Mouse (Mus musculus) forebrain, embryonic 11.5 days (tissue): ENCODE measurements around the gene Cstb. TPM values are rescaled to one million over a fixed set of nuclear protein-coding genes. Genes with fewer than 3 reads are reported as not detected.
"Not testable (repeated sequence)": the region's sequence is repeated elsewhere in the genome, so short reads cannot be mapped to it uniquely, and the experiment has no call there.

ENCODE experiments used
- ATAC-seq: fragments of 200-750 bp; cut with Nextera tagmentation; replicated peaks from 2 replicates; pipeline ENCODE4 v1.8.0; 2017; ENCODE audit warnings: moderate TSS enrichment; ENCODE audit not compliant: low FRiP score
- DNase-seq: peaks from one replicate; pipeline ENCODE4 v3.0.0-alpha.2; 2017; ENCODE audit warnings: low spot score
- H3K27ac ChIP-seq: fragments of 300-500 bp; sonication (generic); 2 replicates; pipeline ENCODE4 v1.5.1; 2014; ENCODE audit warnings: low read depth, low read length
- H3K27me3 ChIP-seq: fragments of 300-500 bp; sonication (generic); 2 replicates; pipeline ENCODE4 v1.6.1; 2014; ENCODE audit warnings: mild to moderate bottlenecking, low read length, mixed read lengths; ENCODE audit not compliant: control insufficient read depth, insufficient read depth
- H3K36me3 ChIP-seq: fragments of 300-500 bp; sonication (generic); 2 replicates; pipeline ENCODE4 v1.6.1; 2014; ENCODE audit warnings: mild to moderate bottlenecking, low read length, moderate library complexity, mixed read lengths; ENCODE audit not compliant: control insufficient read depth, insufficient read depth
- H3K4me1 ChIP-seq: fragments of 300-500 bp; sonication (generic); replicated peaks from 2 replicates; pipeline ENCODE4 v1.6.1; 2014; ENCODE audit warnings: low read length, mixed read lengths; ENCODE audit not compliant: control insufficient read depth, insufficient read depth
- H3K4me2 ChIP-seq: fragments of 300-500 bp; sonication (generic); 2 replicates; pipeline ENCODE4 v1.6.1; 2014; ENCODE audit warnings: low read depth, mild to moderate bottlenecking, low read length, moderate library complexity, mixed read lengths; ENCODE audit not compliant: severe bottlenecking
- H3K4me3 ChIP-seq: fragments of 300-500 bp; sonication (generic); 2 replicates; pipeline ENCODE4 v1.5.1; 2014; ENCODE audit warnings: low read depth, low read length
- H3K9ac ChIP-seq: fragments of 300-500 bp; sonication (generic); 2 replicates; pipeline ENCODE4 v1.6.1; 2014; ENCODE audit warnings: low read length
- H3K9me3 ChIP-seq: fragments of 300-500 bp; sonication (generic); 2 replicates; pipeline ENCODE4 v1.6.1; 2016; ENCODE audit warnings: low read length, mixed read lengths; ENCODE audit not compliant: control insufficient read depth
- WGBS: fragments of 180-500 bp; shearing (Covaris S2); extraction: QIAGEN DNeasy Blood & Tissue Kit; methylation state at CpG from one replicate; pipeline ENCODE4 v1.1.7; 2014; 5-methylcytosine and 5-hydroxymethylcytosine counted together
- polyA plus RNA-seq: library from polyadenylated mRNA; unstranded; fragments of >200 nt; fragmentation: Nextera tagmentation; extraction: Ambion mirVana; gene quantifications from 2 replicates; pipeline ENCODE4 v1.2.1, GENCODE M21; 2014

Cstb gene
- polyA plus RNA-seq, 1 experiment from 2014 or later, result 112 TPM

GRCm38 (mm10) chr10:78411851-78412250 is 13.6 kb upstream of the Cstb start:
- no peak for ATAC-seq
- H3K36me3 ChIP-seq, result peaks cover 3% of the 10 kb centered on the region; the same call in 1 of the 2 replicates
- H3K4me1 ChIP-seq, result no peaks in the 10 kb centered on the region; the same call in 1 of the 2 replicates
- H3K4me3 ChIP-seq, result peak overlapping the region; percentile 94
- H3K4me2 ChIP-seq, result peak overlapping the region; percentile 81
- H3K9ac ChIP-seq, result peak overlapping the region; percentile 86
- no peaks in the 10 kb centered on the region for H3K27me3 ChIP-seq
- DNase-seq, result no peak
- WGBS, result 24% methylated on average over 8 of the region's 8 CpGs
- no peaks in the 10 kb centered on the region for H3K9me3 ChIP-seq
- H3K27ac ChIP-seq, result no peak overlapping the region

DNA sequence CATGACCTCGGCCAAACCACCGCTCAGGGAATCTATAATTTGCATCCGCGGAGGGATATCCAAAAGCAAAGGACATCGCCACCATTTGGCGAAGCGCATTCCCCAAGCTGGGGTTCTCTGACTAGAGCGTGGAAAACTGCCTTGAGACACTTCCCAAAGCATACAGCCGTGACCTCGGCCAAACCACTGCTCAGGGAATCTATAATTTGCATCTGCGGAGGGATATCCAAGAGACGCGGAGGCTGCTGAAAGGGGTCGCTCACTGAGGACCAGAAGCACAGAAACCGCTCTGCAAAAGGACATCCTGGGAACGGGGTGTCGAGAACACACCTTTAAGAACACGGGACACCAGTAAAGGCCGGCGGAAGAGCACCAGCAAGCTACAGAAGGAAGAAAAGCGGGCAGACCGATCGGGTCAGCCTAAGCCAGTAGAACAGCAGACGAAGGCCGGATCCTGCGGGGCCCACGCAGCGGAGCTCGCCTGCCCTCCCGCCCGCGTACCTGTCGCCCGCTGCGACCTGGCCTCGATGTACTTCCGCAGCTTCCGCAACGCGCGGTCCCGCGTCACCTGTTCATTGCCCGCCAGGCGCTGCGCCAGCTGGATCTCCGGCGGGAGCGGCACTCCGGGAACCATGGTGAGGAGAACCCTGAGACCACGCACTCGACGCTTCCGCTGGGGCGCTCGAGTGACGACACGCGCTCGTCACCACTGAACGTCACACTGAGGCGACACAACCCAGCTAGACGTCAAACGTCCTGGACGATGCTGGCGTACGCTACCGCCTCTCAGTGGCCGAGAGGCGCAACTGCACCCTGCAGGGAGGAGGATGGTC is 12.9 kb upstream of the Cstb start, which contains the start of gene Rrp1:
Gene Rrp1, minus strand, starts transcription at position 725 of the 833 bp plus-strand sequence.
- H3K9me3 ChIP-seq, result no peaks in the 10 kb centered on the region
- ATAC-seq (peak; percentile 95), DNase-seq (peak; percentile 98)
- H3K27ac ChIP-seq, result peak within 1 kb of the TSS; percentile 59
- WGBS, result under 1% methylated on average over 70 of the region's 70 CpGs
- no peaks in the 10 kb centered on the region for H3K27me3 ChIP-seq
- H3K36me3 ChIP-seq, result peaks cover 2% of the 10 kb centered on the region; the same call in 1 of the 2 replicates
- peak within 1 kb of the TSS; percentile 81 for H3K4me2 ChIP-seq
- peak within 1 kb of the TSS; percentile 86 for H3K9ac ChIP-seq
- H3K4me1 ChIP-seq, result no peaks in the 10 kb centered on the region; the same call in 1 of the 2 replicates
- peak within 1 kb of the TSS; percentile 94 for H3K4me3 ChIP-seq

DNA sequence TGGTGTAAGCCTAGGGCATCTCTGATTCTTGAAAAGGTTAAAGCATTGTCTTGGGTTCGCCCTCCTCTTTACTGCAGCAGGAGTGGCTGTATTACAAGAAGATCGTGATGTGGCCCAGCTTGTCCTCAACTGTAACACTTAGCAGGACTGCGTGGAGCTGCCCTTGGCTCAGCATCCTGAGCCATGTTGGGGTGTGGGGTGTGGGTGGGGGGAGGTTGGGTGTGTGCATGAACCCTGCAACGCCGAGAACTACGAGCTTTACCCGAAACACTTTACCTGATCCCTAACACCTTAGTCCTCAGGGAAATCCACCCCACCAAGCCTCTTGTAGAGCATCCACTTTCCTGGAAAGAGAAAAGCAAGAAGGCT is 12.3 kb upstream of the Cstb start:
- WGBS, result 48% methylated on average over 7 of the region's 7 CpGs
- Histone ChIP-seq H3K27ac (no peak overlapping the region), H3K4me3 (peak overlapping the region; percentile 94), H3K9me3 (no peaks in the 10 kb centered on the region), H3K36me3 (no peaks in the 10 kb centered on the region; the same call in 1 of the 2 replicates), H3K27me3 (no peaks in the 10 kb centered on the region), H3K4me2 (peak overlapping the region; percentile 81; the same call in 1 of the 2 replicates), H3K4me1 (no peaks in the 10 kb centered on the region; the same call in 1 of the 2 replicates), H3K9ac (peak overlapping the region; percentile 86)
- ATAC-seq, result no peak; the same call in 1 of the 2 replicates
- DNase-seq, result no peak

- DNase-seq, result not testable (repeated sequence)
- WGBS, result 88% methylated on average over 3 of the region's 4 CpGs
Observed at GRCm38 (mm10) chr10:78414936-78415335, 10.5 kb upstream of the Cstb start.

DNA sequence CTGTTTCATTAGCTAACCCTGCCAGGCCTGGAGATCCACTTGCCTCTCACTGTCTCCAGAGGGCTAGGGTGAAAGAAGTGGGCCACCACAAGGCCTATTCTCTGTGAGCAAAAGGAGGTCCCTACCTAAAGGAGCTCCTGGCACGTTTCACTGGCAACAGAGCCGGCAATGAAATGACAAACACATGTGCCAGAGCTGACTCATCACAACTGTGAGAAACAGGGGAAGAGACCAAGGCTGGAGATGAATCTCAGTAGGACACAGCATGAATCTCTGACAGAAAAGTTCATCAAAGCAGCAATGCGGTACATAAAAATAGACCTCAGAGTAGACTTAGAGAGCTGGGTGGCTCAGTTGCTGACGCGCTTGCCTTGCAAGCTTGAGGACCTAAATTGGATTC is 7.6 kb upstream of the Cstb start:
- Histone ChIP-seq H3K27ac (no peak overlapping the region), H3K36me3 (no peaks in the 10 kb centered on the region), H3K27me3 (no peaks in the 10 kb centered on the region), H3K4me2 (no peak overlapping the region), H3K9ac (no peak overlapping the region), H3K4me1 (no peaks in the 10 kb centered on the region), H3K4me3 (no peak overlapping the region), H3K9me3 (no peaks in the 10 kb centered on the region)
- 70% methylated on average over 5 of the region's 5 CpGs for WGBS
- ATAC-seq (no peak), DNase-seq (no peak)

More at GRCm38 (mm10) chr10:78414936-78415335, 10.5 kb upstream of the Cstb start:
- not testable (repeated sequence) for H3K36me3 ChIP-seq, H3K4me2 ChIP-seq, H3K9me3 ChIP-seq, H3K9ac ChIP-seq, H3K27me3 ChIP-seq, ATAC-seq, H3K4me3 ChIP-seq, H3K27ac ChIP-seq, H3K4me1 ChIP-seq

DNA sequence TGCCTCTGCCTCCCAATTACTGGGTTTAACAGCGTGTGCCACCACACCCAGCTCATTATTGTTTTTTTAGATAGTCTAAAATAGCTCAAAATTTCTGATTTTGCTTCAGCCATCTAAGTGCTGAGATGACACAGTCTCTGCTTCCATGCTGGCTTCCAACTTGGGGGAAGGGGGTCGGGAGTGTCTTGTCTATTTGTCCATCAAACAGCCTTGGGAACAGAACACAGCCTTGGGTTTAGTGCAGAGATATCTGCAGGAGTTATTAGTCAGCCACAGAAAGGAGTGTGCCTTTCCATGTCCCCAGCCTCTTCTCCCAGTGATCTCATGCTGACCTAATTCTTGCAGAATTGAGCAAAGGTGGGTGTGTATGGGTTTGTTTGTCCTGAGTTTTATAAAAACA is 6.7 kb upstream of the Cstb start:
- no peak for DNase-seq
- no peak overlapping the region for H3K9ac ChIP-seq
- H3K27ac ChIP-seq, result no peak overlapping the region
- H3K4me1 ChIP-seq, result no peaks in the 10 kb centered on the region
- no peak overlapping the region for H3K4me2 ChIP-seq
- no peak overlapping the region for H3K4me3 ChIP-seq
- no peak for ATAC-seq
- no peaks in the 10 kb centered on the region for H3K27me3 ChIP-seq
- H3K9me3 ChIP-seq, result no peaks in the 10 kb centered on the region
- H3K36me3 ChIP-seq, result no peaks in the 10 kb centered on the region
- WGBS, result 77% methylated on average over 2 of the region's 2 CpGs

DNA sequence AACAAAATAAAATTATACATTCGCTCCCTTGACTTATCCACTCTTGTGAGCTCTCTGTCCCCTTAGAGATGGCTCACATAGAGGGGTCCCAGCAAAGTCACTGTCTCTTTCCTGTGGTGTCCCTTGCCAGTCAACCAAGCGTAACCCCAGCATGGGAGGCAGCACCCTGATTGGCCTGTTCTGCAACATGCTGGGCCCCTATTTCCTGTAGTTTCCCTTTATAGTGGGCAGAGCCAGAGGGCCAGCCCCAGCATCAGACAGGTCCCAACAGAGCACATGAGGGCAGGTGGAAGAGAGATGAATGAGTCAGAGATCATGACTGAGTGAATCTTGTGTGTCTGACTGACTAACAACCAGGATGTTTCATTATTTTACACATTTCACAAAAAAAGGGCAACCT is 4.5 kb upstream of the Cstb start:
- ATAC-seq (no peak), DNase-seq (no peak)
- 89% methylated on average over 2 of the region's 2 CpGs for WGBS
- H3K27ac ChIP-seq, result no peak overlapping the region
- no peak overlapping the region for H3K4me3 ChIP-seq
- H3K4me1 ChIP-seq, result no peaks in the 10 kb centered on the region
- no peak overlapping the region for H3K9ac ChIP-seq
- H3K9me3 ChIP-seq, result no peaks in the 10 kb centered on the region
- no peak overlapping the region for H3K4me2 ChIP-seq
- H3K36me3 ChIP-seq, result no peaks in the 10 kb centered on the region
- no peaks in the 10 kb centered on the region for H3K27me3 ChIP-seq

GRCm38 (mm10) chr10:78422614-78423013 is 2.9 kb upstream of the Cstb start:
- Histone ChIP-seq H3K9me3 (no peaks in the 10 kb centered on the region), H3K4me2 (no peak overlapping the region), H3K36me3 (no peaks in the 10 kb centered on the region), H3K9ac (no peak overlapping the region), H3K27ac (no peak overlapping the region), H3K27me3 (no peaks in the 10 kb centered on the region), H3K4me1 (0 out of 2 replicates have a peak, but pooled peaks cover 3% of the 10 kb centered on the region), H3K4me3 (no peak overlapping the region)
- WGBS, result 91% methylated on average over 3 of the region's 3 CpGs
- no peak for DNase-seq
- no peak for ATAC-seq
